14 mouse cellular contexts compared by ENCODE assay signal in genomic region chr2:73539697-73540096, GRCm38 (mm10). TPM values are rescaled to one million over a fixed set of nuclear protein-coding genes. Genes with fewer than 3 reads are reported as not detected.
DNase-seq lines count a peak whose midpoint lies in the region; ATAC-seq and TF ChIP-seq lines count a peak whose summit lies in the region.
"Had no signal": no experiment of that assay in that cellular context is flagged by ENCODE, and none has a peak within 500 bp of the region (broad histone marks: within the 10 kb centered on the region; RNA-seq: fewer than 3 reads in every experiment).

No protein-coding gene starts in this region.

- no peaks in the 10 kb centered on the region; the same call in 1 of the 2 replicates for H3K27me3 ChIP-seq in kidney, embryonic 16.5 days (ENCODE audit: insufficient read depth, low read length)
- H3K27me3 ChIP-seq in testis, adult 2 months (ENCODE audit: control insufficient read depth, insufficient read depth, low read length) = peaks cover 2% of the 10 kb centered on the region; the same call in 1 of the 2 replicates
- no peaks in the 10 kb centered on the region for H3K27me3 ChIP-seq in MEL (ENCODE audit: control insufficient read depth in 1 of 2, insufficient read depth in 2 of 2, low read length in 2 of 2)
- no peaks in the 10 kb centered on the region for H3K27me3 ChIP-seq in splenic B cell, adult 2 months (ENCODE audit: control insufficient read depth, insufficient read depth, low read length, poor library complexity, severe bottlenecking)

- TF ChIP-seq RAD21 in MEL (IDR thresholded peaks at IDR 0.05; ENCODE audit: low read depth, low read length) = peak; percentile 40

- TF ChIP-seq CTCF in testis, adult 2 months (IDR thresholded peaks at IDR 0.05; ENCODE audit: control insufficient read depth, insufficient read depth, insufficient replicate concordance, low read depth, low read length) = 0 out of 2 replicates have a peak, but pooled peaks have one; percentile 1
- peak; percentile 25 to 58 (median 45); a peak in 5 of 6 replicates for TF ChIP-seq CTCF in MEL (IDR thresholded peaks at IDR 0.05 in 2 of 3, conservative IDR thresholded peaks at IDR 0.05 in 1 of 3; ENCODE audit: control insufficient read depth in 1 of 3, insufficient read depth in 1 of 3, low read depth in 2 of 3, low read length in 3 of 3, poor library complexity in 1 of 3, severe bottlenecking in 1 of 3)

- no peak for ATAC-seq in kidney, embryonic 16.5 days (ENCODE audit: low FRiP score, low TSS enrichment)

- peaks cover 2% of the 10 kb centered on the region; the same call in 1 of the 2 replicates for H3K79me2 ChIP-seq in MEL (ENCODE audit: control insufficient read depth, insufficient read depth, low read length, poor library complexity)

- no peaks in the 10 kb centered on the region for H3K36me3 ChIP-seq in kidney, embryonic 16.5 days (ENCODE audit: insufficient read depth, low read length)
- no peaks in the 10 kb centered on the region for H3K36me3 ChIP-seq in testis, adult 2 months (ENCODE audit: control insufficient read depth, insufficient read depth, low read length)
- H3K36me3 ChIP-seq in MEL (ENCODE audit: control insufficient read depth in 1 of 2, insufficient read depth in 2 of 2, low read length in 2 of 2) = peaks cover 0 to 8% of the 10 kb centered on the region in 2 experiments; a peak in 2 of 4 replicates
- H3K36me3 ChIP-seq in splenic B cell, adult 2 months (ENCODE audit: control insufficient read depth, insufficient read depth, low read length, poor library complexity, severe bottlenecking) = no peaks in the 10 kb centered on the region
- H3K36me3 ChIP-seq: G1E had no signal

- 31% methylated on average over 1 of the region's 1 CpGs for WGBS in kidney, embryonic 16.5 days

- no peak overlapping the region for H3K4me3 ChIP-seq in kidney, embryonic 16.5 days (ENCODE audit: low read length)
- H3K4me3 ChIP-seq in testis, adult 2 months (ENCODE audit: control insufficient read depth, low read depth, low read length) = no peak overlapping the region
- H3K4me3 ChIP-seq in MEL (ENCODE audit: control insufficient read depth in 1 of 2, insufficient read depth in 1 of 2, low read depth in 2 of 2, low read length in 2 of 2) = no peak overlapping the region
- H3K4me3 ChIP-seq: myocyte had no signal

- no peak overlapping the region for H3K9ac ChIP-seq in kidney, embryonic 16.5 days (replicated peaks; ENCODE audit: low read length)
- no peak overlapping the region for H3K9ac ChIP-seq in MEL (ENCODE audit: control insufficient read depth, low read depth, low read length, poor library complexity, severe bottlenecking)

- no peak overlapping the region for H3K27ac ChIP-seq in kidney, embryonic 16.5 days (ENCODE audit: low read length)
- no peak overlapping the region for H3K27ac ChIP-seq in testis, adult 2 months (ENCODE audit: control insufficient read depth, insufficient read depth, low read depth, low read length)
- no peak overlapping the region for H3K27ac ChIP-seq in MEL (ENCODE audit: control insufficient read depth, low read depth, low read length)

- peak; percentile 28 for DNase-seq in kidney, adult 9 months
- DNase-seq in testis, postnatal 14 days (ENCODE audit: low spot score) = no peak
- peak; percentile 49 for DNase-seq in MEL (ENCODE audit: low read depth, low spot score)
- DNase-seq in splenic B cell, adult 2 months (ENCODE audit: low read depth, low spot score) = peak; percentile 45
- DNase-seq in neural tube, embryonic 10.5 days (ENCODE audit: extremely low spot score, low spot score) = no peak
- DNase-seq in right cerebral cortex, postnatal 10 days (ENCODE audit: low spot score in 2 of 2) = no peak
- DNase-seq: cerebellum, adult 9-10 months; embryo, embryonic 11 days; heart, postnatal 36 days had no signal

- no peak overlapping the region for H3K4me2 ChIP-seq in kidney, embryonic 16.5 days (replicated peaks; ENCODE audit: low read depth, low read length)

- no peak for TF ChIP-seq POLR2A in testis, adult 2 months (IDR thresholded peaks at IDR 0.05; ENCODE audit: control insufficient read depth, low read depth, low read length)
- TF ChIP-seq POLR2A in MEL (IDR thresholded peaks at IDR 0.05; ENCODE audit: control insufficient read depth in 1 of 2, insufficient read depth in 1 of 2, low read depth in 1 of 2, low read length in 2 of 2, poor library complexity in 1 of 2) = no peak

- no peak for TF ChIP-seq EP300 in MEL (IDR thresholded peaks at IDR 0.05; ENCODE audit: low read depth in 1 of 2, low read length in 2 of 2)

- H3K9me3 ChIP-seq in kidney, embryonic 16.5 days (ENCODE audit: low read length) = no peaks in the 10 kb centered on the region
- no peaks in the 10 kb centered on the region for H3K9me3 ChIP-seq in MEL (replicated peaks; ENCODE audit: insufficient read depth, low read length)
- H3K9me3 ChIP-seq: G1E had no signal

- peaks cover 13% of the 10 kb centered on the region for H3K4me1 ChIP-seq in kidney, embryonic 16.5 days (ENCODE audit: insufficient read depth, low read length)
- H3K4me1 ChIP-seq in testis, adult 2 months (ENCODE audit: control insufficient read depth, insufficient read depth, low read length) = peaks cover 6% of the 10 kb centered on the region
- peaks cover 4 to 9% of the 10 kb centered on the region in 2 experiments; a peak in 3 of 4 replicates for H3K4me1 ChIP-seq in MEL (ENCODE audit: control insufficient read depth in 1 of 2, insufficient read depth in 2 of 2, low read length in 2 of 2)

TF ChIP-seq in MEL, 35 proteins besides CTCF, POLR2A, EP300 and RAD21:
- TF ChIP-seq RCOR1 (IDR thresholded peaks at IDR 0.05; ENCODE audit: low read depth, low read length) (no peak), ZC3H11A (IDR thresholded peaks at IDR 0.05; ENCODE audit: low read depth, low read length) (peak; percentile 31; the same call in 1 of the 2 replicates), USF2 (IDR thresholded peaks at IDR 0.05; ENCODE audit: borderline replicate concordance in 1 of 2, insufficient read depth in 1 of 2, low read depth in 1 of 2, low read length in 2 of 2) (no peak), NRF1 (IDR thresholded peaks at IDR 0.05; ENCODE audit: insufficient read depth, low read depth, low read length, poor library complexity, severe bottlenecking) (no peak), ZNF384 (IDR thresholded peaks at IDR 0.05; ENCODE audit: low read depth, low read length) (no peak), GABPA (IDR thresholded peaks at IDR 0.05; ENCODE audit: low read depth, low read length) (no peak), UBTF (IDR thresholded peaks at IDR 0.05; ENCODE audit: borderline replicate concordance, insufficient read depth, low read depth, low read length) (no peak), ZKSCAN1 (IDR thresholded peaks at IDR 0.05; ENCODE audit: low read depth, low read length) (no peak), SMC3 (IDR thresholded peaks at IDR 0.05; ENCODE audit: low read depth, low read length) (peak; percentile 37)

RNA-seq across cellular contexts. Expression of gene Wipf1, which starts 10.2 kb away (rescaled TPM):
- 8.6 and 10.4 TPM in 2 replicates for polyA plus RNA-seq in kidney, embryonic 16.5 days (2015; fragmentation: Nextera tagmentation; extraction: Ambion mirVana)
- polyA plus RNA-seq in testis, adult 2 months (2012; rRNA removed) = 0.40 and 0.51 TPM in 2 replicates
- total RNA-seq in MEL (2012; rRNA removed) = 5.2 and 7.8 TPM in 2 replicates
- polyA plus RNA-seq in MEL (2012; ENCODE audit: insufficient read depth in 1 of 2, insufficient read length in 2 of 2, low read depth in 1 of 2, low replicate concordance in 2 of 2, missing spikeins in 1 of 2) = 10 to 100 TPM; 27.1 to 83.9 TPM

RNA-seq across cellular contexts. Expression of gene Chrna1, which starts 40.4 kb away (rescaled TPM):
- polyA plus RNA-seq in kidney, embryonic 16.5 days (2015; fragmentation: Nextera tagmentation; extraction: Ambion mirVana) = 0.36 and 0.72 TPM in 2 replicates
- 0.12 and 0.13 TPM in 2 replicates for polyA plus RNA-seq in testis, adult 2 months (2012; rRNA removed)
- total RNA-seq in MEL (2012; rRNA removed) = 0.12 and 0.29 TPM in 2 replicates
- not detected for polyA plus RNA-seq in MEL (2012; ENCODE audit: insufficient read depth in 1 of 2, insufficient read length in 2 of 2, low read depth in 1 of 2, low replicate concordance in 2 of 2, missing spikeins in 1 of 2)
- total RNA-seq: heart, postnatal 36 days had no signal
- polyA plus RNA-seq: G1E; urinary bladder, adult 2 months had no signal

Comparison
In these comparisons a context has a peak if more than half of its experiments do, and no peak if none do; other contexts are left out.
1. DNase-seq: peak in kidney, adult 9 months (single experiment), MEL (single experiment) and splenic B cell, adult 2 months (single experiment); none in testis, postnatal 14 days (single experiment), neural tube, embryonic 10.5 days (single experiment) and right cerebral cortex, postnatal 10 days (0 of 2).